Mouse (Mus musculus): ENCODE data around the gene Rbfox2.
"Not testable (repeated sequence)": the region's sequence is repeated elsewhere in the genome, so short reads cannot be mapped to it uniquely, and the experiment has no call there.

The Rbfox2 gene

GRCm38 (mm10) chr15:77068439-77068861, 238.4 kb downstream of the Rbfox2 start:
- no peak for DNase-seq (ENCODE audit: low spot score in 2 of 2)

GRCm38 (mm10) chr15:77066233-77066632, 240.6 kb downstream of the Rbfox2 start:
- DNase-seq (ENCODE audit: low spot score in 2 of 2) = no peak

- DNase-seq (ENCODE audit: low spot score in 2 of 2) = no peak
Measured at GRCm38 (mm10) chr15:77065259-77065852, 241.4 kb downstream of the Rbfox2 start.

GRCm38 (mm10) chr15:77062746-77063145, 244.1 kb downstream of the Rbfox2 start:
- DNase-seq (ENCODE audit: low spot score in 2 of 2) = no peak

- not testable (repeated sequence) for DNase-seq (ENCODE audit: low spot score in 2 of 2)
Measured at GRCm38 (mm10) chr15:77059416-77059815, 247.4 kb downstream of the Rbfox2 start.

GRCm38 (mm10) chr15:77058566-77058965, 248.2 kb downstream of the Rbfox2 start:
- no peak for DNase-seq (ENCODE audit: low spot score in 2 of 2)

GRCm38 (mm10) chr15:77056791-77057051, 250.1 kb downstream of the Rbfox2 start:
- DNase-seq (ENCODE audit: low spot score in 2 of 2) = no peak

GRCm38 (mm10) chr15:77056001-77056790, 250.6 kb downstream of the Rbfox2 start:
- DNase-seq (ENCODE audit: low spot score in 2 of 2) = no peak

- DNase-seq (ENCODE audit: low spot score in 2 of 2) = no peak
Measured at GRCm38 (mm10) chr15:77054611-77055175, 252.1 kb downstream of the Rbfox2 start.

GRCm38 (mm10) chr15:77053021-77053420, 253.8 kb downstream of the Rbfox2 start:
- DNase-seq (ENCODE audit: low spot score in 2 of 2) = no peak

GRCm38 (mm10) chr15:77052176-77052575, 254.6 kb downstream of the Rbfox2 start:
- no peak for DNase-seq (ENCODE audit: low spot score in 2 of 2)

- no peak for DNase-seq (ENCODE audit: low spot score in 2 of 2)
Measured at GRCm38 (mm10) chr15:77050570-77050969, 256.2 kb downstream of the Rbfox2 start, which contains the start of gene Mb. Gene Mb (minus strand): TSS chr15:77050670.

GRCm38 (mm10) chr15:77045609-77046008, 261.2 kb downstream of the Rbfox2 start:
- no peak for DNase-seq (ENCODE audit: low spot score in 2 of 2)

- no peak for DNase-seq (ENCODE audit: low spot score in 2 of 2)
Measured at GRCm38 (mm10) chr15:77044597-77045320, 262.0 kb downstream of the Rbfox2 start, which contains the start of gene Apol6. Gene Apol6 (plus strand): TSS chr15:77044729.

- DNase-seq (ENCODE audit: low spot score in 2 of 2) = no peak
Measured at GRCm38 (mm10) chr15:77040784-77041183, 266.0 kb downstream of the Rbfox2 start.

GRCm38 (mm10) chr15:77039211-77039700, 267.5 kb downstream of the Rbfox2 start:
- no peak for DNase-seq (ENCODE audit: low spot score in 2 of 2)

GRCm38 (mm10) chr15:77037278-77038161, 269.3 kb downstream of the Rbfox2 start:
- no peak for DNase-seq (ENCODE audit: low spot score in 2 of 2)

GRCm38 (mm10) chr15:77036989-77037277, 269.9 kb downstream of the Rbfox2 start:
- no peak for DNase-seq (ENCODE audit: low spot score in 2 of 2)

GRCm38 (mm10) chr15:77036320-77036988, 270.4 kb downstream of the Rbfox2 start:
- no peak for DNase-seq (ENCODE audit: low spot score in 2 of 2)

GRCm38 (mm10) chr15:77035643-77036042, 271.2 kb downstream of the Rbfox2 start:
- DNase-seq (ENCODE audit: low spot score in 2 of 2) = no peak

- no peak for DNase-seq (ENCODE audit: low spot score in 2 of 2)
Measured at GRCm38 (mm10) chr15:77034526-77034925, 272.3 kb downstream of the Rbfox2 start.

Measured in spleen, postnatal 10 days (tissue).